Mouse (Mus musculus): ENCODE data around the gene Mrvi1. TPM values are rescaled to one million over a fixed set of nuclear protein-coding genes. Genes with fewer than 3 reads are reported as not detected.

Mrvi1 gene
- polyA plus RNA-seq, 1 experiment: 1.2 TPM

DNA sequence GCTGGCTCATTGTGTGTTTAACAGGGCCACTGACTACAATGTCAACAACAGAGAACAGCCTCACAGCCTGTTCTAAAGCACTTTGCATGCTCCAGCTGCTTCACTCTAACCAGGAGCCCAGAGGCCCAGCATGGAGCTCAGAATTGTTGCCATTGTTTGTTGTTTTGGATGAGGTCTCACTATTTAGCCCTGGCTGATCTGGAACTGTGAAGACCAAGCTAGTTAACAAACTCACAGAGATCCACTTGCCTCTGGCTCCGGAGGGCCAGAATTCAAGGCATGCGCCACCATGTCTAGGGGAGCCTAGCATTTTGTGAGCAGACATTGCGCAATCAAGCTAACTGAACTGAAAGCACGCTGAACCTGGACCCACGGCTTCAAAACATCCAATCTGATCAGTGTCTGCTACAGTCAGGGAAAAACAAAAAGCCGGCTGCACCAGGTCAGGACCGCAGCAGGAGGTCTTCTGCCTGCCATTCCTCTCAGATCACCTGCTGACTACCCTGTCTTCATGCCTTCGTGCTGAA is 41.9 kb upstream of the Mrvi1 start:
- Histone ChIP-seq H3K4me2 (ENCODE audit: low read depth) (no peak overlapping the region), H3K27me3 (ENCODE audit: control insufficient read depth, insufficient read depth, insufficient read length) (no peaks in the 10 kb centered on the region)

DNA sequence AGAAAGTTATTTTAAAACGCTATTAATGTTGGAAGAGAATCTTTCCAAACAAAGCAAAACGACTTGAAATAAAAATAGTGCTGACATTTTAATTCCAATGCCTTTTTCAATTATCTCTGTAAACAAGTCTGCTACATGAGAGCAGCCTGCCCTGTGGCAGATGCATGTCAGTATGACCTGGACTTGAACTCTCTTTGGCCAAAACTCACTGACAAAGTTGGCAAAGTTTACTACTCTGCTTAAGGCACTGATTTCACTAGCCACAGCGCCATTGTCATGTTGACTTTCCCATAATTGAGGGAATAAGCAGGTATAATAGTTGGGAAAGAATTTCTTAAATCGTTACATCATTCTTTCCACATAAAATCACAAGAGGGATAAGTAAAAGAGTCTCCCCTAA is 38.6 kb upstream of the Mrvi1 start:
- H3K27me3 ChIP-seq (ENCODE audit: control insufficient read depth, insufficient read depth, insufficient read length): peaks cover 10% of the 10 kb centered on the region
- no peaks in the 10 kb centered on the region for H3K36me3 ChIP-seq (ENCODE audit: control insufficient read depth, insufficient read depth)
- no peak overlapping the region for H3ac ChIP-seq (ENCODE audit: control insufficient read depth, insufficient read length)
- H3K79me2 ChIP-seq (ENCODE audit: control insufficient read depth, insufficient read depth): no peaks in the 10 kb centered on the region
- no peak overlapping the region for H3K4me3 ChIP-seq
- TF ChIP-seq MAX (IDR thresholded peaks at IDR 0.05; ENCODE audit: low read depth) (no peak), E2F4 (IDR thresholded peaks at IDR 0.05; ENCODE audit: insufficient read depth) (no peak), MYOD1 (IDR thresholded peaks at IDR 0.05; ENCODE audit: control insufficient read depth in 1 of 3, insufficient read length in 2 of 3, low read depth in 2 of 3) (no peak), MYOG (IDR thresholded peaks at IDR 0.05; ENCODE audit: control insufficient read depth in 1 of 3, insufficient read depth in 1 of 3, insufficient read length in 2 of 3, low read depth in 2 of 3) (no peak), POLR2A (IDR thresholded peaks at IDR 0.05; ENCODE audit: insufficient read length, low read depth) (no peak), SRF (IDR thresholded peaks at IDR 0.05; ENCODE audit: control insufficient read depth, insufficient read length, low read depth) (no peak), TCF3 (IDR thresholded peaks at IDR 0.05; ENCODE audit: insufficient read length, low read depth) (no peak), POLR2AphosphoS2 (IDR thresholded peaks at IDR 0.05; ENCODE audit: insufficient read length, low read depth) (no peak), TCF12 (IDR thresholded peaks at IDR 0.05; ENCODE audit: insufficient read depth, poor library complexity, severe bottlenecking) (no peak), REST (IDR thresholded peaks at IDR 0.05; ENCODE audit: insufficient read depth, insufficient read length) (no peak), USF1 (IDR thresholded peaks at IDR 0.05; ENCODE audit: low read depth) (no peak), CEBPB (IDR thresholded peaks at IDR 0.05; ENCODE audit: insufficient read depth, poor library complexity, severe bottlenecking) (no peak)
- no peak overlapping the region for H3K4me2 ChIP-seq (ENCODE audit: low read depth)

More for the DNA sequence above, 41.9 kb upstream of the Mrvi1 start:
- Histone ChIP-seq H3K79me2 (ENCODE audit: control insufficient read depth, insufficient read depth) (peaks cover 2% of the 10 kb centered on the region), H3ac (ENCODE audit: control insufficient read depth, insufficient read length) (no peak overlapping the region), H3K4me3 (no peak overlapping the region), H3K36me3 (ENCODE audit: control insufficient read depth, insufficient read depth) (no peaks in the 10 kb centered on the region)
- TF ChIP-seq MAX (IDR thresholded peaks at IDR 0.05; ENCODE audit: low read depth) (no peak), CEBPB (IDR thresholded peaks at IDR 0.05; ENCODE audit: insufficient read depth, poor library complexity, severe bottlenecking) (peak; percentile 96)

DNA sequence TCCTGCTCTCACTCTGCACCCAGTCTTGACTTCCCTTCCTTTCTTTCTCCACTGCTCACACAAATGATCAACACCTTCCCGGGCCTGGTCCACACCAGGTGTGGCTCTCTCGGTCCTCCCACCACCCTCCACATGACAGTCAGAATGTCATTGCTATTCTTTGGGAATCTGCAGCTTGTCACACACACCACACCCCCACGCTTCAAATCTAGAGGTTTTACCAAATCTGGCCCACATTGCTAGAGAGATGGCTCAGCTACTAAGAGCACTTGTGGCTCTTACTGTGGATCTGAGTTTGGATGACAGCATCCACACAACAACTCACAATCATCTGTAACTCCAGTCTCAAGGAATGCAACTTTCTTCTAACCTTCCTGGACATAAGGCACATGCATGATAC is 34.7 kb upstream of the Mrvi1 start:
- Histone ChIP-seq H3ac (ENCODE audit: control insufficient read depth, insufficient read length) (no peak overlapping the region), H3K27me3 (ENCODE audit: control insufficient read depth, insufficient read depth, insufficient read length) (peaks cover 13% of the 10 kb centered on the region), H3K4me3 (no peak overlapping the region), H3K4me2 (ENCODE audit: low read depth) (no peak overlapping the region), H3K36me3 (ENCODE audit: control insufficient read depth, insufficient read depth) (no peaks in the 10 kb centered on the region), H3K79me2 (ENCODE audit: control insufficient read depth, insufficient read depth) (no peaks in the 10 kb centered on the region)
- TF ChIP-seq REST (IDR thresholded peaks at IDR 0.05; ENCODE audit: insufficient read depth, insufficient read length): no peak
- TF ChIP-seq SRF (IDR thresholded peaks at IDR 0.05; ENCODE audit: control insufficient read depth, insufficient read length, low read depth): no peak
- no peak for TF ChIP-seq POLR2A (IDR thresholded peaks at IDR 0.05; ENCODE audit: insufficient read length, low read depth)
- no peak for TF ChIP-seq MYOG (IDR thresholded peaks at IDR 0.05; ENCODE audit: control insufficient read depth in 1 of 3, insufficient read depth in 1 of 3, insufficient read length in 2 of 3, low read depth in 2 of 3)
- TF ChIP-seq MYOD1 (IDR thresholded peaks at IDR 0.05; ENCODE audit: control insufficient read depth in 1 of 3, insufficient read length in 2 of 3, low read depth in 2 of 3): no peak
- TF ChIP-seq E2F4 (IDR thresholded peaks at IDR 0.05; ENCODE audit: insufficient read depth): no peak
- no peak for TF ChIP-seq POLR2AphosphoS2 (IDR thresholded peaks at IDR 0.05; ENCODE audit: insufficient read length, low read depth)
- no peak for TF ChIP-seq CEBPB (IDR thresholded peaks at IDR 0.05; ENCODE audit: insufficient read depth, poor library complexity, severe bottlenecking)
- TF ChIP-seq TCF12 (IDR thresholded peaks at IDR 0.05; ENCODE audit: insufficient read depth, poor library complexity, severe bottlenecking): no peak
- TF ChIP-seq TCF3 (IDR thresholded peaks at IDR 0.05; ENCODE audit: insufficient read length, low read depth): no peak

DNA sequence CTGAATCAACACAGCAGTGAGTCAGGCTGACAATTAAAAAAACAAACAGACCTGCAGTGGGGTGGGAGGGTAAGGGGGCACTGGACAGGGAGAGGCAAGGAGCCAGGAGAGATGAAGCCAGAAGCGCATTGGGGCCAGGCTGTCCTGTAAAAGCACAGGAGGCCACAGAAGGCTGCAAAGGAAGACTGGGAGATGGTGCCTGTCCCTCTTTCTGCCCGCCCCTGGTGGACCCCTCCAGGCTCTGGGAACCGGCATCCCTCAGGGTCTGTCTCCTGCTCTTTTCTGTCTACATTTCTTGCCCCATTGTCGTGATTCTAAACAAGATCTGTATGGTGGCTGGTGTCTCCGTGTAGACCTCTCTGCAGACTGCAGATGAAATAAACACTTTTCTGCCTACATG is 33.5 kb upstream of the Mrvi1 start:
- no peak overlapping the region for H3K4me2 ChIP-seq (ENCODE audit: low read depth)
- H3K27me3 ChIP-seq (ENCODE audit: control insufficient read depth, insufficient read depth, insufficient read length): peaks cover 13% of the 10 kb centered on the region
- H3K79me2 ChIP-seq (ENCODE audit: control insufficient read depth, insufficient read depth): no peaks in the 10 kb centered on the region
- H3ac ChIP-seq (ENCODE audit: control insufficient read depth, insufficient read length): no peak overlapping the region
- no peak overlapping the region for H3K4me3 ChIP-seq
- no peak for TF ChIP-seq CEBPB (IDR thresholded peaks at IDR 0.05; ENCODE audit: insufficient read depth, poor library complexity, severe bottlenecking)
- no peak for TF ChIP-seq TCF12 (IDR thresholded peaks at IDR 0.05; ENCODE audit: insufficient read depth, poor library complexity, severe bottlenecking)
- no peak for TF ChIP-seq MYOG (IDR thresholded peaks at IDR 0.05; ENCODE audit: control insufficient read depth in 1 of 3, insufficient read depth in 1 of 3, insufficient read length in 2 of 3, low read depth in 2 of 3)
- TF ChIP-seq REST (IDR thresholded peaks at IDR 0.05; ENCODE audit: insufficient read depth, insufficient read length): no peak
- no peak for TF ChIP-seq POLR2A (IDR thresholded peaks at IDR 0.05; ENCODE audit: insufficient read length, low read depth)
- no peak for TF ChIP-seq E2F4 (IDR thresholded peaks at IDR 0.05; ENCODE audit: insufficient read depth)
- TF ChIP-seq MYOD1 (IDR thresholded peaks at IDR 0.05; ENCODE audit: control insufficient read depth in 1 of 3, insufficient read length in 2 of 3, low read depth in 2 of 3): no peak
- no peak for TF ChIP-seq SRF (IDR thresholded peaks at IDR 0.05; ENCODE audit: control insufficient read depth, insufficient read length, low read depth)
- TF ChIP-seq USF1 (IDR thresholded peaks at IDR 0.05; ENCODE audit: low read depth): no peak
- no peak for TF ChIP-seq POLR2AphosphoS2 (IDR thresholded peaks at IDR 0.05; ENCODE audit: insufficient read length, low read depth)
- no peak for TF ChIP-seq MAX (IDR thresholded peaks at IDR 0.05; ENCODE audit: low read depth)
- no peak for TF ChIP-seq TCF3 (IDR thresholded peaks at IDR 0.05; ENCODE audit: insufficient read length, low read depth)
- H3K36me3 ChIP-seq (ENCODE audit: control insufficient read depth, insufficient read depth): no peaks in the 10 kb centered on the region

DNA sequence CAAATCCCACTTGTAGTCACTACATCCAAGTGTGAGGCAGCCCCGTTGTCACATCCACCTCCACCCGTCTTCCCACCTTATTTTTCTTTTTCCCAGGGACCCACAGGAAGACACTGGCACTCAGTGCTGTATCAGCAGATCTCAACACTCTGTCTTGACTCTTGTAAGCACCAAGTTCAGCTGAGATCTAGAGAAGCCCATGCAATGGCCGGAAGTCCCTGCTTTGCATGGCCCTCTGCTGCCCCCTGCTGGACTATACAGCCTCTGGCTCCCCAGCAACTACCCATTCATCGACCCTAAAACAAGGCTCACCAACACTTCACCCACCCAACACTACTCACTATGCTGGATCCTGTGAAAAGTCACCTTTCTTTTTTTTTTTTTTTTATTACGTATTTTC is 32.6 kb upstream of the Mrvi1 start:
- Histone ChIP-seq H3K36me3 (ENCODE audit: control insufficient read depth, insufficient read depth) (no peaks in the 10 kb centered on the region), H3K79me2 (ENCODE audit: control insufficient read depth, insufficient read depth) (no peaks in the 10 kb centered on the region), H3K4me2 (ENCODE audit: low read depth) (no peak overlapping the region), H3K27me3 (ENCODE audit: control insufficient read depth, insufficient read depth, insufficient read length) (peaks cover 13% of the 10 kb centered on the region), H3ac (ENCODE audit: control insufficient read depth, insufficient read length) (no peak overlapping the region), H3K4me3 (no peak overlapping the region)
- TF ChIP-seq MYOD1 (IDR thresholded peaks at IDR 0.05; ENCODE audit: control insufficient read depth in 1 of 3, insufficient read length in 2 of 3, low read depth in 2 of 3) (no peak), TCF12 (IDR thresholded peaks at IDR 0.05; ENCODE audit: insufficient read depth, poor library complexity, severe bottlenecking) (no peak), USF1 (IDR thresholded peaks at IDR 0.05; ENCODE audit: low read depth) (no peak), POLR2A (IDR thresholded peaks at IDR 0.05; ENCODE audit: insufficient read length, low read depth) (no peak), REST (IDR thresholded peaks at IDR 0.05; ENCODE audit: insufficient read depth, insufficient read length) (no peak)
